Mouse (Mus musculus): ENCODE data around the gene Fabp6.

- TF ChIP-seq POLR2A (IDR thresholded peaks at IDR 0.05; ENCODE audit: borderline replicate concordance, extremely low read depth, insufficient read depth, insufficient read length, poor library complexity, severe bottlenecking) (no peak), CTCF (IDR thresholded peaks at IDR 0.05; ENCODE audit: borderline replicate concordance, extremely low read depth, insufficient read depth, insufficient read length) (no peak)
Measured at GRCm38 (mm10) chr11:43626927-43627645, 25.7 kb upstream of the Fabp6 start.
